Mouse (Mus musculus) G1E (cell line): Measurements from ENCODE around the gene Lrrtm4. TPM values are rescaled to one million over a fixed set of nuclear protein-coding genes. Genes with fewer than 3 reads are reported as not detected.

Experiments used
- ATAC-seq: 2 replicates; pipeline ENCODE4 v1.8.0; 2016; ENCODE audit warnings: mild to moderate bottlenecking; ENCODE audit not compliant: insufficient number of reproducible peaks, poor library complexity, low FRiP score, severe bottlenecking; ENCODE audit errors: extremely low read depth
- DNase-seq: peaks from one replicate; pipeline ENCODE4 v3.0.0; 2012; ENCODE audit warnings: low spot score
- H3K27me3 ChIP-seq: 2 replicates; pipeline ENCODE4 v1.6.1; 2012; ENCODE audit warnings: mild to moderate bottlenecking, low read length, inconsistent platforms; ENCODE audit not compliant: insufficient read depth
- H3K36me3 ChIP-seq: replicated peaks from 2 replicates; pipeline ENCODE3; 2012; ENCODE audit warnings: mild to moderate bottlenecking, inconsistent platforms
- H3K4me1 ChIP-seq: 2 replicates; pipeline ENCODE4 v1.6.1; 2012; ENCODE audit warnings: low read depth, low read length, inconsistent platforms, mixed read lengths; ENCODE audit not compliant: insufficient read depth
- H3K4me3 ChIP-seq: 2 replicates; pipeline ENCODE4 v1.5.1; 2012; ENCODE audit warnings: low read depth, mild to moderate bottlenecking, inconsistent platforms, low read length, moderate library complexity, mixed read lengths
- H3K9me3 ChIP-seq: replicated peaks from 2 replicates; pipeline ENCODE4 v1.6.1; 2012; ENCODE audit warnings: inconsistent platforms
- CTCF ChIP-seq: IDR thresholded peaks from 2 replicates; pipeline ENCODE4 v1.5.1; 2012; ENCODE audit warnings: low read depth, low read length, inconsistent platforms, mixed read lengths
- GATA1 ChIP-seq: IDR thresholded peaks from 2 replicates; pipeline ENCODE4 v1.6.1; 2012; ENCODE audit warnings: borderline replicate concordance, low read length, inconsistent platforms, mixed read lengths
- GATA2 ChIP-seq: IDR thresholded peaks from 2 replicates; pipeline ENCODE4 v1.6.1; 2012; ENCODE audit warnings: low read depth, low read length, inconsistent platforms, borderline replicate concordance
- POLR2AphosphoS5 ChIP-seq: IDR thresholded peaks from 2 replicates; pipeline ENCODE4 v1.6.1; 2012; ENCODE audit warnings: low read depth, low read length, inconsistent platforms; ENCODE audit not compliant: insufficient replicate concordance
- TAL1 ChIP-seq: conservative IDR thresholded peaks from 2 replicates; pipeline ENCODE4 v1.6.1; 2012; ENCODE audit warnings: low read depth, low read length, inconsistent platforms, mixed read lengths
- polyA plus RNA-seq: library from polyadenylated mRNA; stranded (reverse); fragments of >175 nt; gene quantifications from 2 replicates; pipeline ENCODE4 v1.2.3, GENCODE M21; 2012
- total RNA-seq, 2 experiments: library from RNA; stranded (forward) in 1 of 2; stranded (reverse) in 1 of 2; fragments of 200-1000 nt in 1 of 2; fragments of >200 nt in 1 of 2; fragmentation: Nextera tagmentation in 1 of 2; gene quantifications; 2 replicates each; pipeline ENCODE4 v1.2.3; 2014 to 2017

The Lrrtm4 gene
- total and polyA plus RNA-seq, 3 experiments, result 0.27 TPM; not detected in 2

GRCm38 (mm10) chr6:80589776-80590175 is 571.1 kb downstream of the Lrrtm4 start:
- no peak for ATAC-seq
- H3K4me3 ChIP-seq, result no peak overlapping the region
- DNase-seq, result no peak
- peaks cover 2% of the 10 kb centered on the region; the same call in 1 of the 2 replicates for H3K9me3 ChIP-seq
- no peak for TF ChIP-seq GATA1
- TF ChIP-seq TAL1, result no peak
- TF ChIP-seq POLR2AphosphoS5, result no peak
- TF ChIP-seq GATA2, result no peak
- no peak for TF ChIP-seq CTCF
- H3K27me3 ChIP-seq, result no peaks in the 10 kb centered on the region
- H3K36me3 ChIP-seq, result no peaks in the 10 kb centered on the region
- no peaks in the 10 kb centered on the region for H3K4me1 ChIP-seq

GRCm38 (mm10) chr6:80619508-80619907 is 600.8 kb downstream of the Lrrtm4 start:
- no peak for TF ChIP-seq POLR2AphosphoS5
- TF ChIP-seq GATA2, result no peak
- TF ChIP-seq CTCF, result no peak
- TF ChIP-seq TAL1, result no peak
- TF ChIP-seq GATA1, result no peak
- Histone ChIP-seq H3K27me3 (no peaks in the 10 kb centered on the region), H3K9me3 (0 out of 2 replicates have a peak, but pooled peaks cover 8% of the 10 kb centered on the region), H3K4me1 (no peaks in the 10 kb centered on the region), H3K4me3 (no peak overlapping the region), H3K36me3 (no peaks in the 10 kb centered on the region)
- ATAC-seq (no peak; the same call in 1 of the 2 replicates), DNase-seq (no peak)

GRCm38 (mm10) chr6:80622676-80623334 is 604.1 kb downstream of the Lrrtm4 start:
- no peak for TF ChIP-seq CTCF
- no peak for TF ChIP-seq POLR2AphosphoS5
- TF ChIP-seq GATA1, result no peak
- no peak for TF ChIP-seq GATA2
- Histone ChIP-seq H3K27me3 (no peaks in the 10 kb centered on the region), H3K4me1 (no peaks in the 10 kb centered on the region), H3K4me3 (no peak overlapping the region), H3K9me3 (0 out of 2 replicates have a peak, but pooled peaks cover 8% of the 10 kb centered on the region), H3K36me3 (no peaks in the 10 kb centered on the region)
- no peak for DNase-seq
- no peak for ATAC-seq

GRCm38 (mm10) chr6:80625509-80625908 is 606.8 kb downstream of the Lrrtm4 start:
- Histone ChIP-seq H3K4me1 (no peaks in the 10 kb centered on the region), H3K4me3 (no peak overlapping the region), H3K27me3 (no peaks in the 10 kb centered on the region), H3K9me3 (peaks cover 8% of the 10 kb centered on the region; the same call in 1 of the 2 replicates), H3K36me3 (no peaks in the 10 kb centered on the region)
- DNase-seq (no peak), ATAC-seq (no peak)
- TF ChIP-seq CTCF, result no peak
- TF ChIP-seq POLR2AphosphoS5, result no peak
- TF ChIP-seq GATA1, result no peak
- TF ChIP-seq GATA2, result no peak
- TF ChIP-seq TAL1, result no peak

GRCm38 (mm10) chr6:80662729-80663128 is 644.1 kb downstream of the Lrrtm4 start:
- ATAC-seq (no peak), DNase-seq (no peak)
- 0 out of 2 replicates have a peak, but pooled peaks cover 4% of the 10 kb centered on the region for H3K9me3 ChIP-seq
- H3K36me3 ChIP-seq, result no peaks in the 10 kb centered on the region
- H3K4me3 ChIP-seq, result no peak overlapping the region
- no peaks in the 10 kb centered on the region for H3K4me1 ChIP-seq
- no peaks in the 10 kb centered on the region for H3K27me3 ChIP-seq
- TF ChIP-seq GATA1, result no peak
- no peak for TF ChIP-seq TAL1
- TF ChIP-seq CTCF, result no peak
- no peak for TF ChIP-seq GATA2

- H3K4me1 ChIP-seq, result no peaks in the 10 kb centered on the region
- H3K9me3 ChIP-seq, result 0 out of 2 replicates have a peak, but pooled peaks cover 4% of the 10 kb centered on the region
- TF ChIP-seq CTCF, result no peak
- no peak for TF ChIP-seq TAL1
- TF ChIP-seq GATA2, result no peak
- TF ChIP-seq POLR2AphosphoS5, result no peak
- TF ChIP-seq GATA1, result no peak
- no peaks in the 10 kb centered on the region for H3K36me3 ChIP-seq
- no peak for DNase-seq
- H3K27me3 ChIP-seq, result no peaks in the 10 kb centered on the region
- no peak for ATAC-seq
- no peak overlapping the region for H3K4me3 ChIP-seq
Observed at GRCm38 (mm10) chr6:80664039-80664438, 645.4 kb downstream of the Lrrtm4 start.

- Histone ChIP-seq H3K4me3 (no peak overlapping the region), H3K9me3 (no peaks in the 10 kb centered on the region), H3K4me1 (no peaks in the 10 kb centered on the region), H3K27me3 (no peaks in the 10 kb centered on the region), H3K36me3 (no peaks in the 10 kb centered on the region)
- TF ChIP-seq GATA2, result no peak
- TF ChIP-seq CTCF, result no peak
- no peak for TF ChIP-seq GATA1
- TF ChIP-seq POLR2AphosphoS5, result no peak
- no peak for TF ChIP-seq TAL1
- no peak for DNase-seq
- ATAC-seq, result no peak
Observed at GRCm38 (mm10) chr6:80704183-80704582, 685.5 kb downstream of the Lrrtm4 start.
